In genomic region chr10:45098751-45099150, GRCm38 (mm10) we compare ENCODE assay signal across 9 mouse cellular contexts. TPM values are rescaled to one million over a fixed set of nuclear protein-coding genes. Genes with fewer than 3 reads are reported as not detected.
DNase-seq lines count a peak whose midpoint lies in the region; ATAC-seq and TF ChIP-seq lines count a peak whose summit lies in the region.
"Had no signal": no experiment of that assay in that cellular context is flagged by ENCODE, and none has a peak within 500 bp of the region (broad histone marks: within the 10 kb centered on the region; RNA-seq: fewer than 3 reads in every experiment).

No protein-coding gene starts in this region.

- no peak for DNase-seq in gastrocnemius, adult 2 months
- DNase-seq in gastrocnemius, postnatal 25 days = no peak
- peak; percentile 61 for DNase-seq in lung, embryonic 14.5 days
- no peak for DNase-seq in lung, adult 2 months
- peak; percentile 68 for DNase-seq in brain, embryonic 14.5 days (ENCODE audit: low read depth)
- DNase-seq in lung, postnatal 14 days = peak; percentile 60

- no peak overlapping the region for H3K4me3 ChIP-seq in gastrocnemius, adult 2 months
- H3K4me3 ChIP-seq in lung, embryonic 14.5 days (ENCODE audit: low read depth, low read length) = no peak overlapping the region
- no peak overlapping the region for H3K4me3 ChIP-seq in lung, adult 2 months (replicated peaks; ENCODE audit: extremely low read depth, low read depth, low read length)
- H3K4me3 ChIP-seq: lung, embryonic 15.5 days had no signal

- no peak overlapping the region for H3K4me2 ChIP-seq in lung, embryonic 14.5 days
- H3K4me2 ChIP-seq: lung, embryonic 15.5 days had no signal

- no peak overlapping the region for H3K9ac ChIP-seq in lung, embryonic 14.5 days
- H3K9ac ChIP-seq: lung, embryonic 15.5 days had no signal

- intact Hi-C loops in gastrocnemius, adult 2 months (cut with DNase I) = loop anchor here (5.0 kb wide), 1 partner anchor 274 kb away; no protein-coding TSS in a partner anchor

- H3K27ac ChIP-seq in gastrocnemius, adult 2 months = no peak overlapping the region
- no peak overlapping the region for H3K27ac ChIP-seq in lung, embryonic 14.5 days (ENCODE audit: low read depth)
- H3K27ac ChIP-seq: lung, embryonic 15.5 days had no signal

- peak; percentile 68 for TF ChIP-seq CTCF in gastrocnemius, adult 2 months (IDR thresholded peaks at IDR 0.05)
- peak; percentile 25; the same call in 1 of the 2 replicates for TF ChIP-seq CTCF in lung, embryonic 14.5 days (IDR thresholded peaks at IDR 0.05; ENCODE audit: low read depth)
- TF ChIP-seq CTCF in lung, adult 2 months (IDR thresholded peaks at IDR 0.05; ENCODE audit: insufficient read depth, low read length) = no peak
- peak; percentile 46; the same call in 1 of the 2 replicates for TF ChIP-seq CTCF in brain, embryonic 14.5 days (IDR thresholded peaks at IDR 0.05; ENCODE audit: borderline replicate concordance, extremely low read depth, insufficient read depth, insufficient read length)

- WGBS in lung, embryonic 14.5 days = 97% methylated on average over 2 of the region's 2 CpGs
- WGBS in lung, adult 2 months = 90% methylated on average over 2 of the region's 2 CpGs

- no peaks in the 10 kb centered on the region for H3K27me3 ChIP-seq in lung, embryonic 14.5 days (ENCODE audit: insufficient read depth, low read length)
- H3K27me3 ChIP-seq: lung, embryonic 15.5 days had no signal

- no peak for TF ChIP-seq POLR2A in lung, adult 2 months (IDR thresholded peaks at IDR 0.05; ENCODE audit: borderline replicate concordance, extremely low read depth, low read depth, low read length)
- TF ChIP-seq POLR2A in brain, embryonic 14.5 days (IDR thresholded peaks at IDR 0.05; ENCODE audit: borderline replicate concordance, extremely low read depth, insufficient read depth, insufficient read length, poor library complexity, severe bottlenecking) = no peak

- ATAC-seq in lung, embryonic 14.5 days (ENCODE audit: insufficient read depth) = no peak
- ATAC-seq in granulocyte monocyte progenitor cell, adult 5-6 weeks (replicated peaks; ENCODE audit: poor library complexity, severe bottlenecking) = no peak
- no peak for ATAC-seq in cerebellum, adult (ENCODE audit: insufficient number of reproducible peaks, low FRiP score, low TSS enrichment)

- H3K36me3 ChIP-seq in lung, embryonic 14.5 days (ENCODE audit: insufficient read depth) = peaks cover 63% of the 10 kb centered on the region

- no peaks in the 10 kb centered on the region for H3K4me1 ChIP-seq in lung, embryonic 14.5 days (ENCODE audit: insufficient read depth)
- H3K4me1 ChIP-seq in lung, adult 2 months (ENCODE audit: control insufficient read depth, insufficient read depth, low read length) = no peaks in the 10 kb centered on the region

- H3K9me3 ChIP-seq in lung, embryonic 14.5 days (ENCODE audit: low read depth, low read length) = no peaks in the 10 kb centered on the region
- H3K9me3 ChIP-seq: lung, embryonic 15.5 days had no signal

RNA-seq across cellular contexts. Expression of gene Prep, which starts 31.7 kb away (rescaled TPM):
- total RNA-seq in gastrocnemius, adult 2 months (2021) = 1 to 10 TPM; 6.4 to 7.3 TPM
- total RNA-seq in gastrocnemius, postnatal 25 days (2021) = 1 to 10 TPM; 7.0 to 7.3 TPM
- polyA plus RNA-seq in lung, embryonic 14.5 days (2014; fragmentation: Nextera tagmentation; extraction: Ambion mirVana) = 34.1 and 34.6 TPM in 2 replicates
- polyA plus RNA-seq in lung, adult 2 months (2012; rRNA removed) = 18.0 and 19.8 TPM in 2 replicates
- 16.7 and 20.6 TPM in 2 replicates for polyA plus RNA-seq in brain, embryonic 14.5 days (2012; rRNA removed)
- 15.0 and 17.3 TPM in 2 replicates for total RNA-seq in granulocyte monocyte progenitor cell, adult 5-6 weeks (2014; fragmentation: Nextera tagmentation)
- total RNA-seq in granulocyte monocyte progenitor cell, adult 5-6 weeks (2017) = 12.7 and 14.3 TPM in 2 replicates

Comparison
In these comparisons a context has a peak if more than half of its experiments do, and no peak if none do; other contexts are left out.
1. DNase-seq: peak in lung, embryonic 14.5 days (single experiment), brain, embryonic 14.5 days (single experiment) and lung, postnatal 14 days (single experiment); none in gastrocnemius, adult 2 months (single experiment), gastrocnemius, postnatal 25 days (single experiment) and lung, adult 2 months (single experiment).